Mouse (Mus musculus): ENCODE results near the gene Npr3.

DNA sequence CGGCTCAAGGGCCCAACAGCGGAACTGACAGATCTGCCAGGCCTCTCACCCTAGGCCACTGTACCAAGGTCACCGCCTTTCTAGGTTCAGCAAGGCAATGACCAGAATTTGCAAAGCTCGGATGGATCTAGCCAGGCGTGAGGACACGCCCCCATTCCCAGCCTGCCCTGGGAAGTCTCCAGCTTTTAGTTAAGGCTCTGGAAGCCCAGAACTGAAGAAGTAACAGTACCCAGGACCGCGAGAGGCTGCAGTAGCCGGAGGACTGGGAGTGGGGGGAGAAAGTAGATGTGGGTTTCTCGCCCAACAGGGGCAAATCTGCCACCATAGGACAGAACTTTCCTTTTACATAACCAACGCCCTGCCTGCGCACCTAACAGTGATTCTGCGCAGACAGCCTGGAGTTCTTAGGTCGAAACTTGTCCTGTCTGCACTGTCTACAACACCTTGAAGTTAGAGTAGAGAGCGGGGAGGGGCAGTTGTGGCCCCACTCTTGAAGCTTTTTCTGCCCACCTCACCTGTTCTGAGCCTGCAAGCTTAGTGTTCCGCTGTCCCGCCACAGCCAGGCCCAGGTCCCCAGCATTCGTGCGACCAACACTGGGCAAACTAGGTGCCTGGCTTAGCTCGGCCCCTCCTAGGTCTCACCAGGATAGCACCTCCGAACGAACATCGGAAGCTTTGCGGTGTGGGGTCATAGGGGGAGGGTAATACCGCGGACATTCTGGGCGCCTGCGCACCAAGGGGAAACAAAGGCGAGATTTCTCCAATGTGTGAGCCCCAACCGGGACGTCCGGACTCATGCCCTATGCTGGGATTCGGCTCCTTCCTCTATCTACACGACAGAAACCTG, 3.7 kb downstream of the Npr3 start:
- TF ChIP-seq CTCF (IDR thresholded peaks at IDR 0.05; ENCODE audit: borderline replicate concordance, control insufficient read depth, extremely low read depth, insufficient read depth, low read length, poor library complexity) (no peak), POLR2A (IDR thresholded peaks at IDR 0.05; ENCODE audit: control insufficient read depth, extremely low read depth, insufficient read depth, low read length, poor library complexity) (no peak)
